Comparison of ENCODE assay signal across 9 mouse cellular contexts in the genomic region with DNA sequence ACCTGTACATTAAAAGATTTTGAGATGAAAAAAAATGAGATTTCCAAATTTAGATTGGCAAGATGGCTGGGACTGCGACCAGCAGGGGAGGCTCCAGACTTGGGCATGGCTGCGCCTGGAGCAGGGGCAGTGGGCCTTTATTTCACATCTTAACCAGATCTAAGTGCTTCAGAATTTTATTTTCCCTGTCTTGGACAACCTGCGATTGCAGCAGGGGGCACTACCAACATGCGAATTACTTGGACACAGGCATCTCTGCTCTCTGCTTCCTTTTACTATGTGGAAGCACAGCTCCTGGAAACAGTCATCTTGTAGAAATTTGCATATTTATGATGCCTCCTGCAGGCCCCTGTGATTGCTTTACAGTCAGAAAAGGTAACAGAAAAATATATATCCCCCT. TPM values are rescaled to one million over a fixed set of nuclear protein-coding genes. Genes with fewer than 3 reads are reported as not detected.
A peak's percentile ranks its signal among the peaks of the same experiment; 100 is the strongest.
DNase-seq lines count a peak whose midpoint lies in the region; ATAC-seq and TF ChIP-seq lines count a peak whose summit lies in the region.
"Had no signal": no experiment of that assay in that cellular context is flagged by ENCODE, and none has a peak within 500 bp of the region (broad histone marks: within the 10 kb centered on the region; RNA-seq: fewer than 3 reads in every experiment).

No protein-coding gene starts in this region.

- H3K27ac ChIP-seq in liver, adult 2 months (replicated peaks; ENCODE audit: insufficient read depth, low read depth, low read length): no peak overlapping the region
- H3K27ac ChIP-seq in liver, embryonic 12.5 days: no peak overlapping the region
- H3K27ac ChIP-seq in forebrain, postnatal 0 days (ENCODE audit: low read depth, low read length): 0 out of 2 replicates have a peak overlapping the region, but pooled peaks have one; percentile 9
- no peak overlapping the region for H3K27ac ChIP-seq in midbrain, embryonic 16.5 days (ENCODE audit: low read length)
- no peak overlapping the region for H3K27ac ChIP-seq in intestine, embryonic 16.5 days (ENCODE audit: low read length)

- ATAC-seq in liver, embryonic 12.5 days: no peak
- ATAC-seq in Patski: no peak
- peak; percentile 51 for ATAC-seq in forebrain, postnatal 0 days
- ATAC-seq in midbrain, embryonic 16.5 days: peak; percentile 43; the same call in 1 of the 2 replicates
- no peak for ATAC-seq in intestine, embryonic 16.5 days

- in situ Hi-C loops in Patski (cut with MboI; ENCODE audit: low pct_unique_long_range_greater_than_20kb): no loop called here

- no peak for TF ChIP-seq POLR2A in liver, adult 2 months (IDR thresholded peaks at IDR 0.05; ENCODE audit: extremely low read depth, insufficient read depth, low read length)

- CTCF ChIA-PET in Patski (lab: Charles Lee): no interaction called here

- no peak overlapping the region for H3K9ac ChIP-seq in liver, adult 2 months (ENCODE audit: low read depth, low read length)
- H3K9ac ChIP-seq in liver, embryonic 12.5 days: no peak overlapping the region
- no peak overlapping the region for H3K9ac ChIP-seq in forebrain, postnatal 0 days
- no peak overlapping the region for H3K9ac ChIP-seq in midbrain, embryonic 16.5 days (ENCODE audit: low read depth, low read length)
- H3K9ac ChIP-seq in intestine, embryonic 16.5 days (ENCODE audit: low read depth, low read length): no peak overlapping the region

- DNase-seq in liver, adult 2 months (ENCODE audit: extremely low read depth, low read depth, low spot score): no peak
- DNase-seq in Patski (ENCODE audit: low read depth, low spot score): no peak
- DNase-seq in forebrain, postnatal 0 days: peak; percentile 69
- no peak for DNase-seq in adrenal gland, adult 8-10 months
- DNase-seq in left cerebral cortex, adult 11 months (ENCODE audit: low spot score): no peak
- DNase-seq: thymus, adult 2 months had no signal

- H3K36me3 ChIP-seq in liver, adult 2 months (ENCODE audit: control insufficient read depth, insufficient read depth, low read length): no peaks in the 10 kb centered on the region
- no peaks in the 10 kb centered on the region for H3K36me3 ChIP-seq in liver, embryonic 12.5 days
- H3K36me3 ChIP-seq in forebrain, postnatal 0 days (ENCODE audit: insufficient read depth): no peaks in the 10 kb centered on the region
- H3K36me3 ChIP-seq in midbrain, embryonic 16.5 days (ENCODE audit: control insufficient read depth, insufficient read depth, low read length): no peaks in the 10 kb centered on the region
- H3K36me3 ChIP-seq in intestine, embryonic 16.5 days (ENCODE audit: control insufficient read depth, insufficient read depth, low read length): no peaks in the 10 kb centered on the region

- WGBS in liver, adult 2 months: 67% methylated on average over 4 of the region's 4 CpGs
- WGBS in liver, embryonic 12.5 days (ENCODE audit: insufficient replicate concordance): 48% methylated on average over 4 of the region's 4 CpGs
- 23% methylated on average over 4 of the region's 4 CpGs for WGBS in forebrain, postnatal 0 days
- WGBS in midbrain, embryonic 16.5 days: 31% methylated on average over 4 of the region's 4 CpGs
- WGBS in intestine, embryonic 16.5 days: 54% methylated on average over 4 of the region's 4 CpGs

- no peaks in the 10 kb centered on the region for H3K9me3 ChIP-seq in liver, embryonic 12.5 days (replicated peaks)
- no peaks in the 10 kb centered on the region for H3K9me3 ChIP-seq in forebrain, postnatal 0 days (ENCODE audit: low read length)
- H3K9me3 ChIP-seq in midbrain, embryonic 16.5 days (replicated peaks; ENCODE audit: control insufficient read depth, low read length, poor library complexity, severe bottlenecking): no peaks in the 10 kb centered on the region
- no peaks in the 10 kb centered on the region for H3K9me3 ChIP-seq in intestine, embryonic 16.5 days (ENCODE audit: control insufficient read depth, low read length)

- POLR2A ChIA-PET in Patski (lab: Charles Lee): interaction anchor here (0.7 kb wide), 1 partner anchor 1781 kb away, joined by 3 read pairs; no protein-coding TSS in a partner anchor

- H3K4me3 ChIP-seq in liver, adult 2 months (ENCODE audit: insufficient read depth, low read depth, low read length): no peak overlapping the region
- H3K4me3 ChIP-seq in liver, embryonic 12.5 days: no peak overlapping the region
- no peak overlapping the region for H3K4me3 ChIP-seq in forebrain, postnatal 0 days (ENCODE audit: low read depth, low read length)
- H3K4me3 ChIP-seq in midbrain, embryonic 16.5 days (ENCODE audit: low read depth, low read length): no peak overlapping the region
- H3K4me3 ChIP-seq in intestine, embryonic 16.5 days (ENCODE audit: low read length): no peak overlapping the region

- no peak overlapping the region for H3K4me2 ChIP-seq in liver, embryonic 12.5 days
- H3K4me2 ChIP-seq in forebrain, postnatal 0 days (ENCODE audit: low read depth): no peak overlapping the region
- no peak overlapping the region for H3K4me2 ChIP-seq in midbrain, embryonic 16.5 days (ENCODE audit: low read length)
- H3K4me2 ChIP-seq in intestine, embryonic 16.5 days (ENCODE audit: low read depth, low read length): no peak overlapping the region

- no peaks in the 10 kb centered on the region for H3K79me2 ChIP-seq in liver, adult 2 months (ENCODE audit: control insufficient read depth, insufficient read depth, low read length)

- peaks cover 2% of the 10 kb centered on the region; the same call in 1 of the 2 replicates for H3K27me3 ChIP-seq in liver, adult 2 months (ENCODE audit: control insufficient read depth, insufficient read depth, low read length)
- peaks cover 73% of the 10 kb centered on the region for H3K27me3 ChIP-seq in liver, embryonic 12.5 days (replicated peaks)
- H3K27me3 ChIP-seq in Patski: peaks cover 86% of the 10 kb centered on the region
- no peaks in the 10 kb centered on the region for H3K27me3 ChIP-seq in forebrain, postnatal 0 days (ENCODE audit: insufficient read depth, low read length)
- H3K27me3 ChIP-seq in midbrain, embryonic 16.5 days (ENCODE audit: control insufficient read depth, insufficient read depth, low read depth, low read length): no peaks in the 10 kb centered on the region
- peaks cover 6% of the 10 kb centered on the region; the same call in 1 of the 2 replicates for H3K27me3 ChIP-seq in intestine, embryonic 16.5 days (replicated peaks; ENCODE audit: control insufficient read depth, insufficient read depth, low read length)

- no peaks in the 10 kb centered on the region for H3K4me1 ChIP-seq in liver, adult 2 months (ENCODE audit: control insufficient read depth, insufficient read depth, low read length)
- 0 out of 2 replicates have a peak, but pooled peaks cover 5% of the 10 kb centered on the region for H3K4me1 ChIP-seq in liver, embryonic 12.5 days
- H3K4me1 ChIP-seq in forebrain, postnatal 0 days (ENCODE audit: insufficient read depth): peaks cover 13% of the 10 kb centered on the region
- peaks cover 17% of the 10 kb centered on the region for H3K4me1 ChIP-seq in midbrain, embryonic 16.5 days (ENCODE audit: control insufficient read depth, insufficient read depth, low read length)
- H3K4me1 ChIP-seq in intestine, embryonic 16.5 days (ENCODE audit: control insufficient read depth, insufficient read depth, low read length): peaks cover 10% of the 10 kb centered on the region

- 0 out of 2 replicates have a peak, but pooled peaks have one; percentile 18 for TF ChIP-seq CTCF in liver, adult 2 months (IDR thresholded peaks at IDR 0.05; ENCODE audit: low read depth, low read length)
- peak; percentile 19 for TF ChIP-seq CTCF in Patski (IDR thresholded peaks at IDR 0.05)
- TF ChIP-seq CTCF in forebrain, postnatal 0 days (IDR thresholded peaks at IDR 0.05; ENCODE audit: low read depth): peak; percentile 61

RNA-seq across cellular contexts. Expression of a gene that starts 9.5 kb away (rescaled TPM):
- total RNA-seq in liver, adult 2 months (2014; rRNA removed): not detected in 2 replicates
- not detected in 2 replicates for polyA plus RNA-seq in liver, adult 2 months (2012; rRNA removed)
- not detected in 2 replicates for polyA plus RNA-seq in liver, embryonic 12.5 days (2016; fragmentation: Nextera tagmentation; extraction: Ambion mirVana)
- polyA plus RNA-seq in Patski (2021): not detected
- 1.8 TPM in 1 of 2 replicates, not detected in the other for total RNA-seq in forebrain, postnatal 0 days (2014; rRNA removed)
- polyA plus RNA-seq in forebrain, postnatal 0 days (2015; fragmentation: Nextera tagmentation; extraction: Ambion mirVana): 0.26 and 0.63 TPM in 2 replicates
- polyA plus RNA-seq in midbrain, embryonic 16.5 days (2015; fragmentation: Nextera tagmentation; extraction: Ambion mirVana): not detected in 2 replicates
- not detected for total RNA-seq in adrenal gland, adult 8-10 months (2022)
- polyA plus RNA-seq in intestine, embryonic 16.5 days (2015; fragmentation: Nextera tagmentation; extraction: Ambion mirVana): not detected in 2 replicates
- polyA plus RNA-seq: thymus, adult 2 months had no signal

RNA-seq across cellular contexts. Expression of a gene that starts 12.5 kb away (rescaled TPM):
- 0.09 and 0.27 TPM in 2 replicates for total RNA-seq in liver, adult 2 months (2014; rRNA removed)
- polyA plus RNA-seq in liver, adult 2 months (2012; rRNA removed): 0.05 and 0.13 TPM in 2 replicates
- polyA plus RNA-seq in liver, embryonic 12.5 days (2016; fragmentation: Nextera tagmentation; extraction: Ambion mirVana): 53.4 and 53.5 TPM in 2 replicates
- polyA plus RNA-seq in Patski (2021): not detected
- 70.8 and 85.9 TPM in 2 replicates for total RNA-seq in forebrain, postnatal 0 days (2014; rRNA removed)
- polyA plus RNA-seq in forebrain, postnatal 0 days (2015; fragmentation: Nextera tagmentation; extraction: Ambion mirVana): 173 and 174 TPM in 2 replicates
- polyA plus RNA-seq in midbrain, embryonic 16.5 days (2015; fragmentation: Nextera tagmentation; extraction: Ambion mirVana): 99.8 and 107 TPM in 2 replicates
- 1 to 10 TPM; 4.3 to 8.6 (median 5.7) TPM for total RNA-seq in adrenal gland, adult 8-10 months (2022)
- polyA plus RNA-seq in intestine, embryonic 16.5 days (2015; fragmentation: Nextera tagmentation; extraction: Ambion mirVana): 13.1 and 14.8 TPM in 2 replicates

Comparison
In these comparisons a context has a peak if more than half of its experiments do, and no peak if none do; other contexts are left out.
1. RNA of a gene that starts 12.5 kb away (polyA plus RNA-seq): 173 to 174 TPM in forebrain, postnatal 0 days, 99.8 to 107 TPM in midbrain, embryonic 16.5 days, 53.4 to 53.5 TPM in liver, embryonic 12.5 days and 13.1 to 14.8 TPM in intestine, embryonic 16.5 days; 0.05 to 0.13 TPM in liver, adult 2 months and not detected in Patski (single experiment); every median in the first group is over 10 times any median in the second.
2. ATAC-seq: peak in forebrain, postnatal 0 days (single experiment) and midbrain, embryonic 16.5 days (single experiment); none in liver, embryonic 12.5 days (single experiment), Patski (single experiment) and intestine, embryonic 16.5 days (single experiment).
3. Peak in every context shown above with its lines, with median percentiles within 50 percentile points of each other: CTCF ChIP-seq.